ENCODE assay signal across 33 mouse cellular contexts in genomic region chr14:33956055-33956454, GRCm38 (mm10). TPM values are rescaled to one million over a fixed set of nuclear protein-coding genes. Genes with fewer than 3 reads are reported as not detected.
A peak's percentile ranks its signal among the peaks of the same experiment; 100 is the strongest.
DNase-seq lines count a peak whose midpoint lies in the region; ATAC-seq and TF ChIP-seq lines count a peak whose summit lies in the region.
"Had no signal": no experiment of that assay in that cellular context is flagged by ENCODE, and none has a peak within 500 bp of the region (broad histone marks: within the 10 kb centered on the region; RNA-seq: fewer than 3 reads in every experiment).

No protein-coding gene starts in this region.

- no peak for TF ChIP-seq EP300 in heart, adult 2 months (IDR thresholded peaks at IDR 0.05; ENCODE audit: insufficient read depth, low read depth, low read length)
- no peak for TF ChIP-seq EP300 in liver, postnatal 0 days (IDR thresholded peaks at IDR 0.05; ENCODE audit: low read depth)

- no peaks in the 10 kb centered on the region for H3K9me3 ChIP-seq in heart, embryonic 10.5 days
- no peaks in the 10 kb centered on the region for H3K9me3 ChIP-seq in liver, postnatal 0 days (ENCODE audit: low read length)
- H3K9me3 ChIP-seq in liver, embryonic 12.5 days (replicated peaks), result no peaks in the 10 kb centered on the region
- H3K9me3 ChIP-seq: heart, embryonic 15.5 days; hindbrain, embryonic 13.5 days; limb, embryonic 15.5 days; neural tube, embryonic 12.5 days had no signal

- H3K36me3 ChIP-seq in heart, adult 2 months (ENCODE audit: control insufficient read depth, insufficient read depth, low read length), result no peaks in the 10 kb centered on the region
- H3K36me3 ChIP-seq in heart, embryonic 10.5 days, result no peaks in the 10 kb centered on the region
- H3K36me3 ChIP-seq in liver, postnatal 0 days (replicated peaks; ENCODE audit: insufficient read depth, low read length), result no peaks in the 10 kb centered on the region
- no peaks in the 10 kb centered on the region for H3K36me3 ChIP-seq in liver, embryonic 12.5 days
- H3K36me3 ChIP-seq: embryonic facial prominence, embryonic 10.5 days; heart, embryonic 15.5 days; hindbrain, embryonic 13.5 days; limb, embryonic 15.5 days; neural tube, embryonic 12.5 days had no signal

- peak; percentile 21 for TF ChIP-seq CTCF in heart, adult 2 months (IDR thresholded peaks at IDR 0.05)
- TF ChIP-seq CTCF in liver, postnatal 0 days (IDR thresholded peaks at IDR 0.05; ENCODE audit: low read depth), result no peak

- H3K4me3 ChIP-seq in heart, adult 2 months, result no peak overlapping the region
- H3K4me3 ChIP-seq in heart, embryonic 10.5 days, result no peak overlapping the region
- H3K4me3 ChIP-seq in liver, postnatal 0 days (ENCODE audit: low read depth, low read length), result no peak overlapping the region
- H3K4me3 ChIP-seq in liver, embryonic 12.5 days, result no peak overlapping the region
- H3K4me3 ChIP-seq: embryonic facial prominence, embryonic 10.5 days; heart, embryonic 15.5 days; hindbrain, embryonic 13.5 days; limb, embryonic 15.5 days; neural tube, embryonic 12.5 days had no signal

- intact Hi-C loops in heart, adult 2 months (cut with DNase I), result loop anchor here (5.0 to 10.0 kb wide), 2 partner anchors 151 to 249 kb away; partner anchors contain the start of gene Gprin2

- DNase-seq in heart, adult 2 months, result no peak
- DNase-seq in heart, embryonic 10.5 days (ENCODE audit: low spot score), result no peak
- peak; percentile 12 for DNase-seq in liver, postnatal 0 days
- peak; percentile 69 for DNase-seq in R1 (ENCODE audit: low read depth, low spot score)
- DNase-seq in natural killer cell, adult 2 months (ENCODE audit: low spot score in 2 of 2), result no peak
- DNase-seq: adrenal gland, adult 2 months; cerebellum, adult 11 months; cerebellum, adult 9-11 months; forebrain, postnatal 0 days; gastrocnemius, postnatal 25 days; heart, postnatal 36 days; kidney, adult 8-10 months; kidney, postnatal 14 days; lung, adult 18-20 months; lung, postnatal 4 days; midbrain, embryonic 14.5 days; right cerebral cortex, postnatal 25 days; spleen, adult 18-20 months; thymus, adult 18-20 months; thymus, postnatal 36 days had no signal

- H3K79me2 ChIP-seq in heart, adult 2 months (replicated peaks; ENCODE audit: control insufficient read depth, insufficient read depth, low read length), result no peaks in the 10 kb centered on the region

- 66% methylated on average over 13 of the region's 13 CpGs for WGBS in heart, adult 2 months
- WGBS in heart, embryonic 10.5 days, result 69% methylated on average over 13 of the region's 13 CpGs
- 69% methylated on average over 13 of the region's 13 CpGs for WGBS in liver, postnatal 0 days (ENCODE audit: insufficient replicate concordance)
- WGBS in liver, embryonic 12.5 days (ENCODE audit: insufficient replicate concordance), result 48% methylated on average over 13 of the region's 13 CpGs

- H3K27ac ChIP-seq in heart, adult 2 months, result no peak overlapping the region
- no peak overlapping the region for H3K27ac ChIP-seq in heart, embryonic 10.5 days
- H3K27ac ChIP-seq in liver, postnatal 0 days (ENCODE audit: low read depth), result no peak overlapping the region
- no peak overlapping the region for H3K27ac ChIP-seq in liver, embryonic 12.5 days
- H3K27ac ChIP-seq: embryonic facial prominence, embryonic 10.5 days; heart, embryonic 15.5 days; hindbrain, embryonic 13.5 days; limb, embryonic 15.5 days; neural tube, embryonic 12.5 days had no signal

- no peak for TF ChIP-seq POLR2A in heart, adult 2 months (IDR thresholded peaks at IDR 0.05; ENCODE audit: insufficient read depth, low read depth, low read length)

- no peak overlapping the region for H3K4me2 ChIP-seq in liver, postnatal 0 days (ENCODE audit: low read depth, low read length)
- no peak overlapping the region for H3K4me2 ChIP-seq in liver, embryonic 12.5 days
- H3K4me2 ChIP-seq: heart, embryonic 15.5 days; hindbrain, embryonic 13.5 days; limb, embryonic 15.5 days; neural tube, embryonic 12.5 days had no signal

- no peaks in the 10 kb centered on the region for H3K27me3 ChIP-seq in heart, adult 2 months (ENCODE audit: control insufficient read depth, insufficient read depth, low read length)
- peaks cover 15% of the 10 kb centered on the region for H3K27me3 ChIP-seq in heart, embryonic 10.5 days (ENCODE audit: insufficient read depth, poor library complexity, severe bottlenecking)
- no peaks in the 10 kb centered on the region for H3K27me3 ChIP-seq in liver, postnatal 0 days (ENCODE audit: insufficient read depth, low read length)
- H3K27me3 ChIP-seq in liver, embryonic 12.5 days (replicated peaks), result no peaks in the 10 kb centered on the region
- H3K27me3 ChIP-seq: heart, embryonic 15.5 days; limb, embryonic 15.5 days; neural tube, embryonic 12.5 days had no signal

- H3K9ac ChIP-seq in heart, adult 2 months (ENCODE audit: low read depth, low read length), result no peak overlapping the region
- no peak overlapping the region for H3K9ac ChIP-seq in liver, postnatal 0 days (replicated peaks)
- H3K9ac ChIP-seq in liver, embryonic 12.5 days, result no peak overlapping the region
- H3K9ac ChIP-seq: forebrain, postnatal 0 days; heart, embryonic 15.5 days; hindbrain, embryonic 13.5 days; limb, embryonic 15.5 days; neural tube, embryonic 12.5 days had no signal

- H3K4me1 ChIP-seq in heart, adult 2 months (ENCODE audit: control insufficient read depth, insufficient read depth, low read length), result no peaks in the 10 kb centered on the region
- H3K4me1 ChIP-seq in heart, embryonic 10.5 days, result peaks cover 15% of the 10 kb centered on the region
- H3K4me1 ChIP-seq in liver, postnatal 0 days (ENCODE audit: insufficient read depth), result no peaks in the 10 kb centered on the region
- 0 out of 2 replicates have a peak, but pooled peaks cover 3% of the 10 kb centered on the region for H3K4me1 ChIP-seq in liver, embryonic 12.5 days
- H3K4me1 ChIP-seq: hindbrain, embryonic 13.5 days; limb, embryonic 15.5 days; neural tube, embryonic 12.5 days had no signal

- no peak for ATAC-seq in liver, postnatal 0 days
- no peak for ATAC-seq in liver, embryonic 12.5 days
- no peak for ATAC-seq in activated CD4-positive, CD25-positive, alpha-beta regulatory T cell, adult 4 months
- ATAC-seq: forebrain, postnatal 0 days had no signal

RNA-seq across cellular contexts. Expression of gene Rbp3, which starts 2.3 kb away (rescaled TPM):
- not detected for total RNA-seq in heart, adult 2 months (2021)
- not detected in 2 replicates for polyA plus RNA-seq in heart, adult 2 months (2012; rRNA removed)
- polyA plus RNA-seq in heart, embryonic 10.5 days (2016; fragmentation: Nextera tagmentation; extraction: Ambion mirVana), result 0.05 and 0.36 TPM in 2 replicates
- 0.02 and 0.05 TPM in 2 replicates for polyA plus RNA-seq in liver, postnatal 0 days (2015; fragmentation: Nextera tagmentation; extraction: Ambion mirVana)
- polyA plus RNA-seq in liver, embryonic 12.5 days (2016; fragmentation: Nextera tagmentation; extraction: Ambion mirVana), result 0.10 and 0.12 TPM in 2 replicates
- polyA plus RNA-seq in activated CD4-positive, CD25-positive, alpha-beta regulatory T cell, adult 4 months (2017; shearing (Covaris generic)), result not detected
- total RNA-seq: adrenal gland, adult 2 months; adrenal gland, postnatal 4 days; gastrocnemius, postnatal 25 days; heart, adult 8-10 months; heart, postnatal 36 days; megakaryocyte-erythroid progenitor cell, adult 5-6 weeks had no signal
- polyA plus RNA-seq: adrenal gland, adult 2 months; cortical plate, adult 2 months; hindbrain, embryonic 13.5 days; limb, embryonic 15.5 days; midbrain, embryonic 14.5 days; neural tube, embryonic 12.5 days had no signal

RNA-seq across cellular contexts. Expression of gene Gdf2, which starts 15.2 kb away (rescaled TPM):
- under 1 TPM; 0.10 to 0.34 TPM for total RNA-seq in heart, adult 2 months (2021)
- polyA plus RNA-seq in heart, adult 2 months (2012; rRNA removed), result 0.16 and 0.20 TPM in 2 replicates
- 0.69 and 4.3 TPM in 2 replicates for polyA plus RNA-seq in heart, embryonic 10.5 days (2016; fragmentation: Nextera tagmentation; extraction: Ambion mirVana)
- 8.9 and 10.5 TPM in 2 replicates for polyA plus RNA-seq in liver, postnatal 0 days (2015; fragmentation: Nextera tagmentation; extraction: Ambion mirVana)
- polyA plus RNA-seq in liver, embryonic 12.5 days (2016; fragmentation: Nextera tagmentation; extraction: Ambion mirVana), result 14.4 and 15.0 TPM in 2 replicates
- not detected for polyA plus RNA-seq in activated CD4-positive, CD25-positive, alpha-beta regulatory T cell, adult 4 months (2017; shearing (Covaris generic))
- total RNA-seq: adrenal gland, adult 2 months; gastrocnemius, postnatal 25 days; layer of hippocampus, adult 8-10 months; left cerebral cortex, postnatal 36 days; megakaryocyte-erythroid progenitor cell, adult 5-6 weeks had no signal
- polyA plus RNA-seq: adrenal gland, adult 2 months; cortical plate, adult 2 months; embryonic facial prominence, embryonic 10.5 days; hindbrain, embryonic 13.5 days; limb, embryonic 15.5 days; midbrain, embryonic 14.5 days; neural tube, embryonic 12.5 days had no signal

RNA-seq across cellular contexts. Expression of gene Zfp488, which starts 22.5 kb away (rescaled TPM):
- not detected for total RNA-seq in heart, adult 2 months (2021)
- polyA plus RNA-seq in heart, adult 2 months (2012; rRNA removed), result not detected in 2 replicates
- polyA plus RNA-seq in heart, embryonic 10.5 days (2016; fragmentation: Nextera tagmentation; extraction: Ambion mirVana), result 0.03 and 0.12 TPM in 2 replicates
- polyA plus RNA-seq in liver, postnatal 0 days (2015; fragmentation: Nextera tagmentation; extraction: Ambion mirVana), result not detected in 2 replicates
- 0.05 TPM in 1 of 2 replicates, not detected in the other for polyA plus RNA-seq in liver, embryonic 12.5 days (2016; fragmentation: Nextera tagmentation; extraction: Ambion mirVana)
- polyA plus RNA-seq in activated CD4-positive, CD25-positive, alpha-beta regulatory T cell, adult 4 months (2017; shearing (Covaris generic)), result not detected
- total RNA-seq: gastrocnemius, postnatal 25 days; heart, adult 8-10 months; heart, postnatal 36 days; megakaryocyte-erythroid progenitor cell, adult 5-6 weeks had no signal
- polyA plus RNA-seq: adrenal gland, adult 2 months; heart, embryonic 15.5 days had no signal

RNA-seq across cellular contexts. Expression of gene Gdf10, which starts 32.7 kb away (rescaled TPM):
- total RNA-seq in heart, adult 2 months (2021), result 1 to 10 TPM; 1.0 to 1.1 TPM
- 1.8 and 3.8 TPM in 2 replicates for polyA plus RNA-seq in heart, adult 2 months (2012; rRNA removed)
- 0.32 and 2.8 TPM in 2 replicates for polyA plus RNA-seq in heart, embryonic 10.5 days (2016; fragmentation: Nextera tagmentation; extraction: Ambion mirVana)
- 4.1 and 5.1 TPM in 2 replicates for polyA plus RNA-seq in liver, postnatal 0 days (2015; fragmentation: Nextera tagmentation; extraction: Ambion mirVana)
- polyA plus RNA-seq in liver, embryonic 12.5 days (2016; fragmentation: Nextera tagmentation; extraction: Ambion mirVana), result 11.4 and 15.6 TPM in 2 replicates
- polyA plus RNA-seq in activated CD4-positive, CD25-positive, alpha-beta regulatory T cell, adult 4 months (2017; shearing (Covaris generic)), result not detected
- total RNA-seq: megakaryocyte-erythroid progenitor cell, adult 5-6 weeks had no signal

RNA-seq across cellular contexts. Expression of gene Gm30083, which starts 58.9 kb away (rescaled TPM):
- not detected for total RNA-seq in heart, adult 2 months (2021)
- not detected in 2 replicates for polyA plus RNA-seq in heart, adult 2 months (2012; rRNA removed)
- polyA plus RNA-seq in heart, embryonic 10.5 days (2016; fragmentation: Nextera tagmentation; extraction: Ambion mirVana), result not detected in 2 replicates
- not detected in 2 replicates for polyA plus RNA-seq in liver, postnatal 0 days (2015; fragmentation: Nextera tagmentation; extraction: Ambion mirVana)
- not detected in 2 replicates for polyA plus RNA-seq in liver, embryonic 12.5 days (2016; fragmentation: Nextera tagmentation; extraction: Ambion mirVana)
- not detected for polyA plus RNA-seq in activated CD4-positive, CD25-positive, alpha-beta regulatory T cell, adult 4 months (2017; shearing (Covaris generic))
- total RNA-seq: adrenal gland, adult 2 months; adrenal gland, postnatal 4 days; forebrain, postnatal 0 days; gastrocnemius, postnatal 25 days; heart, adult 8-10 months; heart, postnatal 36 days; layer of hippocampus, adult 8-10 months; left cerebral cortex, postnatal 36 days; megakaryocyte-erythroid progenitor cell, adult 5-6 weeks had no signal
- polyA plus RNA-seq: adrenal gland, adult 2 months; cortical plate, adult 2 months; embryonic facial prominence, embryonic 10.5 days; forebrain, postnatal 0 days; heart, embryonic 15.5 days; hindbrain, embryonic 13.5 days; limb, embryonic 15.5 days; midbrain, embryonic 14.5 days; neural tube, embryonic 12.5 days had no signal

Comparison
In these comparisons a context has a peak if more than half of its experiments do, and no peak if none do; other contexts are left out.
1. DNase-seq: peak in liver, postnatal 0 days (single experiment) and R1 (single experiment); none in heart, adult 2 months (0 of 2), heart, embryonic 10.5 days (single experiment) and natural killer cell, adult 2 months (0 of 2).